Mouse (Mus musculus) regulatory T cell (primary cell): Measurements from ENCODE around the gene Uqcrfs1.

Experiments
- in situ Hi-C: fragments of 300-600 bp; cut with MboI, MseI; formaldehyde crosslinking; loops from one replicate; pipeline ENCODE4 v1.15.1; 2025; ENCODE audit warnings: high pct_unique_total_duplicates

Uqcrfs1 gene

GRCm38 (mm10) chr13:30501860-30502395, 43.2 kb downstream of the Uqcrfs1 start:
- in situ Hi-C loops: loop anchor here (10.0 kb wide), 1 partner anchor 237 kb away; no protein-coding TSS in a partner anchor
